Mouse (Mus musculus): Measurements from ENCODE around the gene Adamtsl5.

DNA sequence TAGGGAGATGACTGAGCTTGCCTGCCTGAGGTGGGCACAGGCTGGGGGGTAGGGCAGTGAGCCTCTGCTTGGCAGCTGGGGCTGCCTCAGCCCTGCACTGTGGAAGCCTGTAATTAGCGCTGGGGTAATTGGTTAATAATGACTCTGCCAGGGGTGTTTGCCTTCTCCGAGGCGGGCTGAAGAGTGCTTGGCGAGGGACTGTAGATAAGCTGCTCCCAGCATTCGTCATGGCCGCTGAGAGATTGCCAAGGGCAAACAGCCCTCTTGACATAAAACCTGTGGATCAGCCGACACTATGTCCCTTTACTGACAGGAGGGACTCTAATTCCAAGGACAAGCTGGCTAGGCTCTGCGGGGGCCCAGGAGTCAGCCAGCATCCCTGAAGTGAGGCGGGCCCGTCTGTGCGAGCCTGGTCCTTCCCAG is 31.8 kb downstream of the Adamtsl5 start:
- TF ChIP-seq POLR2A (IDR thresholded peaks at IDR 0.05; ENCODE audit: low read depth, low read length) (no peak), CTCF (conservative IDR thresholded peaks at IDR 0.05; ENCODE audit: insufficient read depth, insufficient read length, low read depth, low read length) (no peak)

Data from kidney, adult 2 months (tissue).